ENCODE assay signal across 24 mouse cellular contexts in genomic region chr9:61664000-61664622, GRCm38 (mm10).
A peak's percentile ranks its signal among the peaks of the same experiment; 100 is the strongest.
DNase-seq lines count a peak whose midpoint lies in the region; ATAC-seq lines count a peak whose summit lies in the region.
"Had no signal": no experiment of that assay in that cellular context is flagged by ENCODE, and none has a peak within 500 bp of the region (broad histone marks: within the 10 kb centered on the region; RNA-seq: fewer than 3 reads in every experiment).

No protein-coding gene starts in this region.

- peak; percentile 36 for ATAC-seq in CD4-positive, CD25-positive, alpha-beta regulatory T cell, adult 4 months
- ATAC-seq: midbrain, embryonic 16.5 days had no signal

- peak; percentile 91 for DNase-seq in 416B (ENCODE audit: low read depth)
- DNase-seq in brain, adult 2 months (ENCODE audit: low read depth, low spot score), result peak; percentile 48
- no peak for DNase-seq in layer of hippocampus, adult 9-11 months
- no peak for DNase-seq in left cerebral cortex, postnatal 10 days (ENCODE audit: extremely low spot score in 1 of 2, low spot score in 2 of 2)
- no peak for DNase-seq in gastrocnemius, postnatal 36 days
- DNase-seq in thymus, postnatal 14 days, result no peak
- DNase-seq: adrenal gland, postnatal 25 days; cerebellum, adult 2 months; cerebellum, postnatal 36 days; gastrocnemius, postnatal 25 days; kidney, adult 9 months; kidney, postnatal 36 days; liver, embryonic 13.5 days; right cerebral cortex, adult 18-20 months; thymus, postnatal 4 days had no signal

- H3K4me1 ChIP-seq in megakaryocyte, embryonic 14.5 days, result peaks cover 87% of the 10 kb centered on the region
- H3K4me1 ChIP-seq: hindbrain, embryonic 12.5 days; limb, embryonic 13.5 days; lung, embryonic 15.5 days; neural tube, embryonic 12.5 days had no signal

- peak overlapping the region; percentile 29 for H3K4me3 ChIP-seq in megakaryocyte, embryonic 14.5 days (replicated peaks)
- H3K4me3 ChIP-seq: forebrain, embryonic 10.5 days; heart, embryonic 10.5 days; hindbrain, embryonic 12.5 days; limb, embryonic 13.5 days; liver, embryonic 13.5 days; lung, embryonic 15.5 days; neural tube, embryonic 12.5 days had no signal

- H3K9me3 ChIP-seq in megakaryocyte, embryonic 14.5 days, result 0 out of 2 replicates have a peak, but pooled peaks cover 2% of the 10 kb centered on the region
- H3K9me3 ChIP-seq: forebrain, embryonic 10.5 days; heart, embryonic 10.5 days; hindbrain, embryonic 12.5 days; limb, embryonic 13.5 days; liver, embryonic 13.5 days; lung, embryonic 15.5 days; neural tube, embryonic 12.5 days had no signal

- no peaks in the 10 kb centered on the region for H3K36me3 ChIP-seq in megakaryocyte, embryonic 14.5 days (replicated peaks; ENCODE audit: low read length)
- H3K36me3 ChIP-seq: forebrain, embryonic 10.5 days; heart, embryonic 10.5 days; hindbrain, embryonic 12.5 days; limb, embryonic 13.5 days; liver, embryonic 13.5 days; lung, embryonic 15.5 days; neural tube, embryonic 12.5 days had no signal

- H3K27me3 ChIP-seq in megakaryocyte, embryonic 14.5 days (replicated peaks), result peaks cover 77% of the 10 kb centered on the region
- H3K27me3 ChIP-seq: hindbrain, embryonic 12.5 days; limb, embryonic 13.5 days; liver, embryonic 13.5 days; lung, embryonic 15.5 days; neural tube, embryonic 12.5 days had no signal

- intact Hi-C loops in left cerebral cortex, postnatal 10 days (cut with DNase I), result no loop called here
- intact Hi-C loops in gastrocnemius, postnatal 36 days (cut with DNase I), result no loop called here

Comparison
In these comparisons a context has a peak if more than half of its experiments do, and no peak if none do; other contexts are left out.
1. DNase-seq: peak in 416B (single experiment) and brain, adult 2 months (single experiment); none in layer of hippocampus, adult 9-11 months (single experiment), left cerebral cortex, postnatal 10 days (0 of 2), gastrocnemius, postnatal 36 days (0 of 2) and thymus, postnatal 14 days (single experiment).